Mouse (Mus musculus) heart, adult 8-10 months (tissue): ENCODE results near the gene Gfi1b. TPM values are rescaled to one million over a fixed set of nuclear protein-coding genes. Genes with fewer than 3 reads are reported as not detected.

ENCODE experiments used
- DNase-seq: peaks from one replicate; pipeline ENCODE4 v3.0.0; 2022; ENCODE audit warnings: low spot score
- total RNA-seq, 4 experiments: library from RNA; stranded (reverse); gene quantifications; 2 replicates each; pipeline ENCODE4 v1.2.4; 2022

Gene Gfi1b
- total RNA-seq, 4 experiments from 2014 or later, result 0.78 TPM; not detected in 3

DNA sequence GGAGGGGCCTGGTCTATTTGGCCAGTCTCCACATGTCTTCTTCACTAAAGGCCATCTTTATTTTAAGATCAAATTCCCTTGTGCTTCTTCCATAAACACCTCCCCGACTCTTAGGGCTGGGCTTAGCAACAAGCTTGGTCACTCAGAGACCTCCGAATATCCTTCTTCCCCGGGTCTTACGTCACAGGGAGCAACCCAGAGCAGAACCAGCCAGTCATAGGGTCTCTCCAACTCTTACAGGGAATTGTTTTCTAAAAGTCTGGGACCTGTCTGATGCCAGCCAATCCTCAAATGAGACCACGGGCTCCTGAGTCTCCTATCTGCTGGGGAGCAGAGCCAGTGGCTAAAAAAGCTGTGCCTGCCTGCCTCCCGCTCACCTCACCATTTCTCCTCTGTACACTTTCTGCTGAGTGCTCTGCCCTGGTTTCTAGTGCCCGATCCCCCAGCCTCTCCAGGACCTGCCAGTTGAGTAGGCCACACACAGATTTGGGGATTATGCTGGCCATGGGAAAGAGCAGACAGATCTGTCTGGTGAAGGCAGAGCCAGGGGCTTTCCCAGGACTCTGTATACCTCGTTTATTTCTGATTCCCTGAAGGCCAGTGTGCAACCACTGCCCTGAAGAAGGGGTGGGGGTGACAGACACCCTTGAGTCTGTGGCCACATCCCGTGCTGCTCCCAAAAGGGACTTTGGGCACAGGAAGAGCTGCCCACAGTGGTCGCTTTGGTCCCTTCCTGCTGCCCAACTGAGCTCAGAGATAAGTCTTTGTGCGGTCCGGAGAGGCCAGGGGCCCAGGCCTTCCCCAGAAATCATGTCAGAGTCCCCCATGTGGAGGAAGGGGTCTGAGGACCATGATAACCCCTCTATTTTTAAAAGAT lies 22.9 kb downstream of the Gfi1b start:
- DNase-seq, result no peak

DNA sequence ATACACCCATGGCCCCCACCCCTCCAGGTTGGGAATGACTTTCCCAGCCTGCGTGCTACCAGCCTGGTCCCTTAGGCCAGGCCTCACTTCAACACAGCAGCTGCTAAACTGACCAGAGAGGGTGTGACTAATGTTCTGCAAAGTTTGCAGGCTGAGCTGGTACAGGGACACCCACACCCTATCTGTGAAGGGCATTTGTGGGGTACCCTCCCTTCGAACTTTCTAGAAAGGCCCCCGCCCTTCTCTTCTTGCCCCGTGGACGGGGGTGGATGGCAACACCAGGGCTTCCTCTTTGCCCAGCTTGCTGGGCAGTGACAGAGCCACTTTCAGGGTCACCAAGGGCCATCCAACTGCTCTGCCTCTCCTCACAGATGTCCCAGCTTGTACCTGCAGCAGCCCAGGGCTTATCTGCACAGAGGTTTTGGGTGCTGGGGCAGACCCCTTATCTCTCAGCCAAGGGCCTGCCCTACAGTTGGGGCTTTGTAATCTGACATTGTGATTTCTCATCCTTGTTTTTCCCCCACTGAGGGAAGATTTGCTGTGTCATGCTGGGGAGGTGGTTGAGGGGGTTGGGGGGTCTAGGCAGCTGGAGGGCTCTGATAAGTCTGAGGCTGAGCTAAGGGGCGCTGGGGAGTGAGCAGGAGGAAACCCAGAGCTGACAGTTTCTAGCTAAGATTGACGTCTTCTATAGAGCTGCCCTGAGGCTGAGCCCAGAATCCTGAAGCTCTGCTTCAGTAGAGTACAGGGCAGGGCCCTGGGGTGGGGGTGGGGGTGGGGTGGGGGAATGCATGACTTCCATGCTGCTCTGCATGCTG lies 23.8 kb downstream of the Gfi1b start:
- DNase-seq, result no peak

DNA sequence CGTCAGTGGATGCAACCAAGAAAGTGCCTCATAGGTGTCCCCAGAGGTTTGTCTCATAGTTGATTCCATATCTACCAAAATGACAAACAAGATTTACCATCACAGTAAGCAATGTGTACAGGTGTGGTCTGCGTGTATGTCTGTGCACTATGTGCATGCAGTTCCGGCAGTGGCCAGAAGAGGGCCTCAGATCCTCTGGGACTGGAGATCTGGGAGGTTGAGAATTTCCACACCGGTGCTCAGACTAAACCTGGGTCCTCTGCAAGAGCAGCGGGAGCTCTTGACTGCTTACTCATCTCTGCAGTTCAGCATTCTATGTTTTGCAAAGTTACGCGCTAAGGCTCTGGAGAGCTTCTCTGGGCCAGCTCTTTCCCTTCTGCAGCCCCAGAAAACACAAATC lies 24.8 kb downstream of the Gfi1b start:
- DNase-seq, result no peak

DNA sequence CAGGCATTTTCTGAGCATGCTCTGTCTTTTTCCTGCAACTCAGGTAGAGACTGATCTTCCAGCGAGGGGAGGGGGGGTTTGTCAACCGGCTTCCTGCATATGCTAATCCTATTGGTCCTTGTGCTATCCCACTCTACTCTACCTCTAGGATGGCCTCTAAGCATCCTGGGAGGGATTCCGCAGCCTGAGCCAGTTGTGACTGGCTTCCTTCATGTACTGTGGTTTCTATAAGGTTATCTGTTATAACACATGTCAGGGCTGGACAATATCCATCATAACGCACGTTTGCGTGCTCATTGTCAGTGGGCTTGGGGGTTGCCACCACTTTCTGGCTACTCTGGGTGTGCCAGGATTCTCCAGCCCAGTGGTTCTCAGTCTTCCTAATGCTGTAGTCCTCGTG lies 25.8 kb downstream of the Gfi1b start:
- DNase-seq, result no peak

DNA sequence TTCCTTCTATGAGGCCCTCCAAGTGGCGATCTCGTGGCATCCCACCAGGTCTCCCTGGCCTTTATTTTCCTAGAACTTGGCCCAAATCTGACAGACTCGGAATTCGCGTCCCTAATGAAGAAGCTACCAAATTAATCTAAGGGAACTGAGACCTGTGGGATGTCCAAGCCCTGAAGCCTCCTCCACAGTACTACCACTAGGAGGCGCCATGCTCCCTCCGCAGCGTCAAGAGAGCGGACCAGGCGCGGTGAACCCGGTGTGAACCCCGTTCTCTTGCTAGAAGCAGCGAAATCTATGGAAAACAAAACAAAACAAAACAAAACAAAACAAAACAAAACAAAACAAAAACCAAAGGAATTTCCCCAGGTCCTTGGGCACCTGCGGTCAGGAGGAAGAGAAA lies 29.0 kb downstream of the Gfi1b start:
- peak; percentile 45 for DNase-seq

DNA sequence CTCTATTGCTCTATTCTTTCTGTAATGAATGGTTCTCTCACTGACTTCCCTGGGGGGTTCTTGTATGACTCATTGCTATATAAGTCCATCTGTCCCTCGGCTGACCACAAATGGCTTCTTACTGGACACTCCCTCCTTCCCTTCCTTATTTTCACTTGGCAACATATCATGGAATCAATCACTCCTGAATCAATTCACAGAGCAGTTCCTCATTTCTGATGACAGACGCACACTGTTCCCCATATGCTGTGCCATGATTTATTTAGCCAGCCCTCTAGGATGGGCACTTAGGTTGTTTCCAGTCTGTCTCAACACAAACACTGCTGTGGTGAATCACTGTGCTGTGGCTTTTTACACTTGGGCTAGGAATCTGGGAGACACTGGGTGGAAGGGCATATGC lies 30.3 kb downstream of the Gfi1b start:
- peak; percentile 24 for DNase-seq

DNA sequence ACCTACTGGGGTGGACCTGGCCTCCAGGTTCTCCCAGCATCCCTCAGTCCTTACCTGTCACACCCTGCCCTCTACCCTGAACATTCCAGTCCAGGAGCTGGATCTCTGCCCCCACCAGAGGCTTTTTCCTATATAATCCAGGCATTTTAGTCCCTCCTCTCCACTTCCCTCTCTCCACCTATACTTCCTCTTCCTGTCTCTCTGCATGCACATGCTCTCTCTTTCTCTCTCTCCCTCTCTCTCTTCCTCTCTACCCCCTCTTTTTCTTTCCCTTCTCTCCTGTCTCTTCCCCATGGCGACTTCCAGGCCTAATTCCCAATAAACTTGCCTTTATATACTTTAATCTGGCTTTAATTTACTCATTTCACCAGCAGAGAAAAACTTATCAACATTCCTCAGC lies 33.2 kb downstream of the Gfi1b start:
- DNase-seq, result no peak

DNA sequence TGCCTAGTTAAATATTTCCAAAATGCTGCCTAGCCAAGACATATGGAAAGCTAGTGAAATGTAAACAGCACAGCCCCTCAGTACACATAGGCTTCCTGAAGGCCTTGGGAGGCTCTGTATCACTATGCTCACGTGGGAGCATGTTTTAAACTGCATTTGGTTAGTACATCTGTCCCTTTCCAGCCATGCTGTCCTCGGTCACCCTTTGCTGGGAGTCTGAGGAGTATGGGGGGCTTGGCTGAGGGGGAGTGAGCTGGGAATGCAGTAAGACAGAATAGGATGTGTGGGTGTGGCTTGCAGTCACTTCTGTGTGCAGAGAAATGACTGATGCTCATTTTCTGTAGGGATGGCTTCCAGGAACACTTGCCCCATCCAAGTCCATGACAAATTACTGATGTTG lies 36.1 kb downstream of the Gfi1b start:
- DNase-seq, result no peak

DNA sequence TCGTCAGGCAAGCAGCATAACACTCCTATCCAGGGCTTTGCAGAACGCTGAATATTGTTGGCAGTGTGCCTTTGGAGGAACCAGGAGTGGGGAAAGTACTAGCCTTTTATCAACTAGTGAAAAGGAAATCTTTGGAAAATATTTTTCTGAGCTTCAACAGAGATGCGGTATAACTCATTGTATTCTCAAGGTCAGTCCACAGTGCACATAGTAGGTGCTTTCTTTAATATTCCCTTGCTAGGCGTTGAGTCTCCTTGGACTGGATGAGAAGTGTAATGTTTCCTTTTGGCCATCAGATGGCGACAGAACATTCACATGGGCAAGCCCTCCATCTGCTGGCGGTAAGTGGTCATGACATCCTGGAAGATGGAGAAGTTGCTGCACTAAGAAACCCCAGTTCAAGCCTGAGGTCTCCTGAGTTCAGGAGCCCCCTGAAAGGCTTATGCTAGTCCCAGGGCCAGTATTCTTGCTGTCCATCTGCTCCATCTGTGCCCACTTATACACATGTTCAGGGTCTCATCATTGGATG lies 36.7 kb downstream of the Gfi1b start:
- peak; percentile 83 for DNase-seq

DNA sequence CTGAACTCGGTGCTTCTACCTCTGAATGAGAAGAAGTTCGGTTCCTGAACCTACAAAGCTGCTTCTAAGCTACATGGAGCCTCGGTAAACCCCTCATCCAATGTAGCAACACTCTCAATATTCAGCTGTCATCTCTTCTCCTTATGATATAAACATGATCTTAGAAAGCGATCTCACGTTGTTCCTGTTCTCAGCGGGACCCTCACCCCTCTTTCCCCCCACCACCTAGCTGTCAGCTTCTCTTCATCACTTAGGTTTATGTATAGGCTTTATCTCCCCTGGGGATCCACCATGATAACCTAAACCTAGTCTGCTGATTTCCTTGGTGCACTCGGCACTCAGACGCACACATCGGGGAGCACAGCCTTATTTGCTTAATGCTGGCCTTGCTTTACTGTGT lies 38.1 kb downstream of the Gfi1b start, which contains the start of gene Gtf3c5:
Gtf3c5 (minus strand) TSS at position 101 of the 400 bp plus-strand sequence.
- no peak for DNase-seq

DNA sequence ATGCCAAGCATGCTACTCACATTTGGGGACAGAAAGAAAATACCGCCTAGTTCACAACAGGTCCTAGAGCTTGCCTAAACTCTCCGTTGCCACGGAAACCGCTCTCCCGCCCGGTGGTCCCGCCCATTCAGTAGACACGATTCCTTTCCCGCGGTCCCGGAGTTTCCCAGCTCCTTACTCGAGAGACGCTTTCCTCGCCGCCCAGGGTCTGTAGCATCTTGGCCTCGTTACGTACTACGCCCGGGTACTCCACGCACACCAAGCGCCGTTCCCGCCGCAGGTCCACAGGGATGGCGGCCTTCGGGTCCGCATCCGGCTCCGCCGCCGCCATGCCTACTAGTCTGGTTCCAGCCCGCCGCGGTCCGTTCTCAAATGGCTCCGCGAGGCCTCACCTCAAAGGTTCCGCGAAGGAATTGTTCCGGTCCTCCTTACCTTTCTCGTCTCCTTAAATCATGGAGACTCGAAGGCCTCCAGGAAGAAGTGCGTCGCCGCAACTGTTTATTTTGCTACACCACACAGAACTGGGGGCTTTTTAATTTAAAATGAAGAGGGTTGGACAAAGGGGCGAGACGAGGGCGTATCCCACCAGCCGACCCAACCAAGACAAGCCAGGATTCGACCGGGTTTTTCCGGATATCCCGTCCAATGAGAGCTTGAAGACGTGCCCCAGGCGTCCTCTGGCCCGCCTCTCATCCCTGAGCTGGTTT lies 39.0 kb downstream of the Gfi1b start:
- peak; percentile 89 for DNase-seq

DNA sequence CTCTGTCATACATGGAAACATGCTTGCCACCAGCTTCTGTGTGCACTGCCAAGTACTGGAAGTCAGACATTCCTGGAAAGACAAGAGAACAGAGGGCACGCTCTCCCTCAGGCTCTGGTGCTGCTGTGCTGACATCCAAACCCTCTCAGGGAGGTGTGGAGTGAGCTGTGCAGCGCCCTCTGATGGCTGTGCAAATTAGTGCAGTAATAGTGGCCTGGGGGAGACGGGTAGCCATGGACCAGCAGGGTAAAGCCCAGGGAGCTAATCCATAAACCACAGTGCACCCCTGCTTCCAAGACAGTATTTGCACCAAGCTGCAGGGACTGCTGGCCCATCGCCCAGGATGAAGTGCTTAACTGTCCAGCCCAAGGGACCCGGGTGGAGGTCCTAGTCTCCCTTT lies 43.8 kb downstream of the Gfi1b start:
- DNase-seq, result no peak

DNA sequence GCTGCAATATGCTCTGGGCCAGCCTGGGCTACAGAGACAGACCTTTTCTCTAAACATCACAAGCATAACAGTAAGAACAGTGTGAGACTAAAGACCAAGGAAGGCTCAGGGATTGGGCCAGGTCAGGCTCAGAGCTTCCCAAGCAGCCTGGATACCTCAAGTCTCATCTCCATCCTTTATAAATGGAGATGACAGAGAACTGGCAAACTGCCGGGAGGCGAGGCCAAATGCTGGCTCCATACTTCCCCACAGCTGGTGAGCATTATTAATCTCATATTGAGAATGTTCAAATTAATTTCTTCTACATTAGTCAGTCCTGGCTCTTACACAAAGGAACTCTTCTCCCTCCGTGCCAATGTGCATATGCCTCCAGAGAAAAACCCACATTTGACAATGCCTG lies 45.0 kb downstream of the Gfi1b start:
- DNase-seq, result no peak

DNA sequence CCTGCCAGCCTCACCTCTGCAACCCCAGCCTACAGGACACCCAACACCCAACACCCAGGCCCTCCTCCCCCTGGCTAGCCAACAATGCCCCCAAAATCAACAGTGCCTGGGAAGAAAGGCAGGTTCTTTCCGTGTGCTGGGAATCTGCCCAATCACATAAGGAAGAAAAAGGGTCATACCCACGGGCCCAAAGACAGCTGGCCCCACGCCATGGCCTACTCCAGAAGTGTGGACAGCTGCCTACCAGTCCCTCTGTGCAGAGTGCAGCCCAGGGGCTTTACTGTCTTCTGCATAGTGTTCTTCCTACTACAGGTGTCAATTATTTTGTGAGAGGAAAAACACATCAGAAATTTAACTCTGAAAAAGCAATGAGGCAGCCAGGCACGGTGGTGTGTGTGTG lies 46.4 kb downstream of the Gfi1b start:
- no peak for DNase-seq

DNA sequence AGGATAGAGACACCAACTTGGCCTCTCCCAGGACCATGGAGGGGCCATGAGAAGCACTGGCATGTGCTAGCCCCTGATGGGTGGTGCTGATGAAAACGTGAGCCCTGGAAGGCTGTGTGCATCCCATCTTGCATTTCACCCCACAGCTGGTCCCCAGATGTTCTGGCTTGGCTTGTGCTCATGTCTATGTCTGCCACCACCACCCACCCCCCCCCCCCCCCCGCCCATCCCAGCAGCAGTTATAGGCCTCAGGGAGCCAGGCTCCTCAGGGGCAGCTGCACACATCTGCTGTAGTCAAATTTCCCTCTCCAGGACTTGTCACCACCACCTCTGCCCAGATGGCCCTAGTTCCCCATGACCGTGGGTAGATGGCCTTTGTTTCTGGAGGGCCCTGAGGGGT lies 51.9 kb downstream of the Gfi1b start:
- no peak for DNase-seq

DNA sequence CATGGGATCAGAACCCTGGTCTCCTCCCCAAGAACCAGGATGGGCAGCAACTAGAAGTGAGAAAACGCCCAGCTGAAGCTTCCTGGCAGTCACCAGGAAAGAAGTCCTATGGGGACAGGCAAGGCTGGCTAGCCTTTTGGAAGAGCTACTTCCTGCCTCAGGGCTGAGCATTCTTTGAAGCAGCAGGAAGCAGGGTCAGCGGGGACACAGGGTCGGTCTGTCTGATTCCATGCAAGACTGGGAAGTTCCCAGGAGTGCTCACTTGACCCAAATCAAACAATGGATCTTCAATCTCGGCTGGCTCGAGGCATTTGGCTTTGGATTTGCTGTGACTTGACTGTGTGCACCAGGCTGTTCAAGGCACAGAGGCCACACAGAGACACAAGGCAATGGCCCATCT lies 55.2 kb downstream of the Gfi1b start:
- DNase-seq, result no peak

DNA sequence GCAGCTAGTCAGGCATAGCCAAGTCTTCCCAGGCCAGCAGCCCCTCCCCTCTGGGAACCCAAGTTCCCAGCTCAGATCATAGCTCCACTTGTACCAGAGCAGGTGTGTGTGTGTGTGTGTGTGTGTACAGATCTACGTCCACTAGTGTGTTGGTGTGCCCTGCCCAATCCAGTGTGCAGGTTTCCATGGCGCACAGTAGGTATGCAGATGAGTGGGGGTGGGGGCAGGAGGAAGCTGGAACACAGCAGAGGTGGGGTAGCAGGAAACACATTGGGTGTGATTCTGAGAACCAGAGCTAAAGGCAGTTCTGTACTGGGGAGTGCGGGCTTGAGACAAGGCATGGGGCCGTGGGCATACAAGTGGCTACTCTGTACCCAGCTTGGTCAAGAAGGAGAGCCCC lies 57.4 kb downstream of the Gfi1b start:
- DNase-seq, result no peak

DNA sequence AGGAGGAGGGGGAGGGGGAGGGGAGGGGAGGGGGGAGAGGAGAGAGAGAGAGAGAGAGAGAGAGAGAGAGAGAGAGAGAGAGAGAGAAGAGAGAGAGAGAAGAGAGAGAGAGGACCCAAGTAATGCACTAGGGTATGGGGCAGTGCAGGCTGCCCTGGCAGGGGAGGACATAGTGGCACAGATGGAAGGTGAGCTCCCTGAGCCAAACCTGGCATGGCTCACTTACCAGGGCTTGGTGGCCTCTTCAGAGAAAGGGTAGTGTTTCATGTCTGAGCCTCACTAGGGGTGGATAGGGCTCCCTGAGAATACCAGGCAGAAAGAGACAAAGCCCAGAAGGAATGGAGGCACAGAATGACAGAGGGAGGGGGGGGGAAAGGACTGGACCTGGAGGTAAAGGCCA lies 58.0 kb downstream of the Gfi1b start:
- no peak for DNase-seq

DNA sequence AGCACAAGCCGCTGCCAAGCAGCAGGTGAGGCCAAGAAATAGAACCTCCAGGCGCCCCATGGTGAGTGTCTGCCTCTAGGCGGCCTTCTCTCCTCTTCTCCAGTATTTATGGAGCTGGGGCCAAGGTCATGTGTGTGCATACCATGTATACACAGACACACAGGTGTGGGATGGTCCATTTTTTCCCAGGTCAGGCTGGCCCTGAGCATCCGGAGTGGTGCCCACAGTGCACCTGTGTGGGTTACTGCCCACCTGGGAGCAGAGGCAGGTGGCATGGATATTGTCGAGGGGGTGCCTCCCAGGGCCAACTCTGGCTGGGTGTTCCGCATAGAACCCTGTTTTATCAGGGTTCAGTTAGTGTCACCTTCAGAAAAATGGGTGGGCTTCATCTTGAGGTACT lies 58.5 kb downstream of the Gfi1b start, which contains the start of gene Cel:
Cel (minus strand) TSS at position 101 of the 400 bp plus-strand sequence.
- DNase-seq, result no peak
